Mouse (Mus musculus): ENCODE data around the gene Ccdc141.

DNA sequence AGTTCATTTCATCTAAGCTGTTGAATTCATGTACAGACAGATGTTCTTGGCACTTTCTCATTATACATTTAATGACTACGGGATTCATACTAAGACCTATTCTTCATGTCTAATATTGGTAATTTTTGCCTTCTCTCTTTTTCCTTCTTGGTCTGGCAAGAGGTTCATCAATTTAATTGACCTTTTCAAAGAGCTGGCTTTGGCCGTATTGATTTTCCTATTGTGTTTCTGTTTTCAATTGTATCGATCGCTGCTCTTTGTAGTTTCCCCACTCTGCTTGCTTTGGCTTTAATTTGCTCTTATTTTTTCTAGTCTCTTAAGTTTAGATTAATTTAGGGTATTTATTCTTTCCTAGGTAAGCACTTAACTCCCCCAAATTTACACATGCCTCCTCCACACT lies 12.9 kb downstream of the Ccdc141 start:
- no peak for TF ChIP-seq CTCF (IDR thresholded peaks at IDR 0.05; ENCODE audit: low read depth, low read length)
- TF ChIP-seq POLR2A (IDR thresholded peaks at IDR 0.05; ENCODE audit: borderline replicate concordance, low read depth, low read length): no peak
